Mouse (Mus musculus): ENCODE data around the gene Rtp2. TPM values are rescaled to one million over a fixed set of nuclear protein-coding genes. Genes with fewer than 3 reads are reported as not detected.

The Rtp2 gene
- polyA plus RNA-seq, 1 experiment: 0.01 TPM

DNA sequence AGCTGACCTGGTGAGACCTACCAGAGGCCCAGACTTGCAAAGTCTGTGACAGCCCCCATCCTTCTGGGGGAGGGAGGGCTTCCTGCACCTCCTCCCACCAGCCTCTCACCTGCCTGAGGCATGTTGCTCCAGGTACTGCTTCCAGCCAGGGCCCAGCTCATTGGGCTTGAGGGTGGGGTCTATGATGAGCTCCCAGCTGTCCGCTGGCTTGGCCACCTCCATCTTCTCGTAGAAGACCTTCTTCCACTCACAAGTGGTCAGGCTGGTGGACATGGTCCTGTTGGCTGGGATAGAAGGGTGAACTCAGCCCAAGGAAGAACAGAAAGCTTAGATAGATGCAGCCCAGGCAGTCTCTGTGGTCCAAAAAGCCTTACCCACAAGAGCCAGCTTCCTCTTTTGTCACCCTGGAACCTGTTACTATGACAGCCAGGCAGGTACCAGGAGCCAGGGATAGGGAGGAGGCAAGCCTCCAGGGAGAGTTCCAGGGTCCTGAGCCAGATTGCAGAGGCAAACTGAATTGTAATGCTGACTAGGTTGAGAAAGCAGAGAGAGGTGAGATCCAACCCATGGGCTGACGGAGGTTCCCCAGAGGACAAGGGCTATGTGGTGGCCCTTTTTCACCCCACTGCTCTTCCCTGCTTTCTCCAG, 1.6 kb downstream of the Rtp2 start:
- Histone ChIP-seq H3K27me3 (ENCODE audit: control insufficient read depth, insufficient read depth, insufficient read length) (peaks cover 13% of the 10 kb centered on the region), H3K4me2 (ENCODE audit: low read depth) (no peak overlapping the region), H3K36me3 (ENCODE audit: control insufficient read depth, insufficient read depth) (no peaks in the 10 kb centered on the region), H3K4me3 (no peak overlapping the region), H3K79me2 (ENCODE audit: control insufficient read depth, insufficient read depth) (no peaks in the 10 kb centered on the region), H3ac (ENCODE audit: control insufficient read depth, insufficient read length) (no peak overlapping the region)
- TF ChIP-seq MYOG (IDR thresholded peaks at IDR 0.05; ENCODE audit: control insufficient read depth in 1 of 3, insufficient read depth in 1 of 3, insufficient read length in 2 of 3, low read depth in 2 of 3) (no peak), POLR2AphosphoS2 (IDR thresholded peaks at IDR 0.05; ENCODE audit: insufficient read length, low read depth) (no peak), TCF3 (IDR thresholded peaks at IDR 0.05; ENCODE audit: insufficient read length, low read depth) (no peak), POLR2A (IDR thresholded peaks at IDR 0.05; ENCODE audit: insufficient read length, low read depth) (no peak), E2F4 (IDR thresholded peaks at IDR 0.05; ENCODE audit: insufficient read depth) (no peak), TCF12 (IDR thresholded peaks at IDR 0.05; ENCODE audit: insufficient read depth, poor library complexity, severe bottlenecking) (no peak), MYOD1 (IDR thresholded peaks at IDR 0.05; ENCODE audit: control insufficient read depth in 1 of 3, insufficient read length in 2 of 3, low read depth in 2 of 3) (no peak), MAX (IDR thresholded peaks at IDR 0.05; ENCODE audit: low read depth) (no peak), CEBPB (IDR thresholded peaks at IDR 0.05; ENCODE audit: insufficient read depth, poor library complexity, severe bottlenecking) (no peak), REST (IDR thresholded peaks at IDR 0.05; ENCODE audit: insufficient read depth, insufficient read length) (no peak), USF1 (IDR thresholded peaks at IDR 0.05; ENCODE audit: low read depth) (no peak), SRF (IDR thresholded peaks at IDR 0.05; ENCODE audit: control insufficient read depth, insufficient read length, low read depth) (no peak)

DNA sequence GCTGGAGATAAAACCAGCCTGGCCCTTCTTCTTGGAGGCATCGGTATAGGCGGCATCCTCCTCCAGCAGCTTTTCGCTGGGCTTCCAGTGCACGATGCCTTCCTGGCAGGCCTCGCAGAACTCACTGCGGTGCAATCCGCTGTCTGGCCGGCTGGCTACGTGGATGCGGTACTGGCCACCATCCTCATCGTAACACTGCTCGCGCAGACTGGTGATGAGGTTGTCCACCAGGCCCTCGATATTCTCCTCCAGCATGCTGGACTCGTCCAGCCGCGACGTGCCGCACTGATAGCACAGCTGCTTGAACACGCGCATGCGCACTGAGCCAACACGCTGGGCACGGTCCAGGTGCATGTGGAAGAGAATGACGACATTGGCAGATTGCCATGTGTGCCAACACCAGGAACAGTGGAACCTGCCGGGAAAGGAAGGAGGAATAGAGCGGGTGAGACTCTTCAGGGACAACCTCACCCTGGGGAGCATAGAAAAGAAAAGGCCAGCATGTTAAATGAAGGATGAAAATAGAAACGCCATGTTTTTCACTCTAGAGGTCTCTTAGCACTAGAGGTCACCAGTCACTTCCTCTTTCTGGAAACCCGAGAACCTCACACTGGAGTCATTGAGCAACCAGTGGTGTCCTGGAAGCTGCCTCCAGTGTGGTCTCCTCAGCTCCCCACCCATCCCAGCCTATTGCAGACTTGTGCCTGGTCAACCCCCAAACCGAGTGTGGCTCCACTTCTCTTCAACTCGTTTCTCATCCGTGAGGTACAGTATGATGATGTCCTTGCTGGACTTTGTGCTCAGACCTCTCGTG, 4.7 kb downstream of the Rtp2 start:
- TF ChIP-seq MYOD1 (IDR thresholded peaks at IDR 0.05; ENCODE audit: control insufficient read depth in 1 of 3, insufficient read length in 2 of 3, low read depth in 2 of 3): no peak
- TF ChIP-seq MYOG (IDR thresholded peaks at IDR 0.05; ENCODE audit: control insufficient read depth in 1 of 3, insufficient read depth in 1 of 3, insufficient read length in 2 of 3, low read depth in 2 of 3): no peak
- TF ChIP-seq CEBPB (IDR thresholded peaks at IDR 0.05; ENCODE audit: insufficient read depth, poor library complexity, severe bottlenecking): no peak
- TF ChIP-seq E2F4 (IDR thresholded peaks at IDR 0.05; ENCODE audit: insufficient read depth): no peak
- TF ChIP-seq POLR2A (IDR thresholded peaks at IDR 0.05; ENCODE audit: insufficient read length, low read depth): no peak
- TF ChIP-seq SRF (IDR thresholded peaks at IDR 0.05; ENCODE audit: control insufficient read depth, insufficient read length, low read depth): no peak
- no peak for TF ChIP-seq REST (IDR thresholded peaks at IDR 0.05; ENCODE audit: insufficient read depth, insufficient read length)
- no peak for TF ChIP-seq MAX (IDR thresholded peaks at IDR 0.05; ENCODE audit: low read depth)
- TF ChIP-seq POLR2AphosphoS2 (IDR thresholded peaks at IDR 0.05; ENCODE audit: insufficient read length, low read depth): no peak
- TF ChIP-seq TCF3 (IDR thresholded peaks at IDR 0.05; ENCODE audit: insufficient read length, low read depth): no peak
- TF ChIP-seq USF1 (IDR thresholded peaks at IDR 0.05; ENCODE audit: low read depth): no peak
- no peak for TF ChIP-seq TCF12 (IDR thresholded peaks at IDR 0.05; ENCODE audit: insufficient read depth, poor library complexity, severe bottlenecking)
- no peak overlapping the region for H3K4me3 ChIP-seq
- no peaks in the 10 kb centered on the region for H3K79me2 ChIP-seq (ENCODE audit: control insufficient read depth, insufficient read depth)
- no peaks in the 10 kb centered on the region for H3K36me3 ChIP-seq (ENCODE audit: control insufficient read depth, insufficient read depth)
- H3ac ChIP-seq (ENCODE audit: control insufficient read depth, insufficient read length): no peak overlapping the region
- H3K27me3 ChIP-seq (ENCODE audit: control insufficient read depth, insufficient read depth, insufficient read length): peaks cover 22% of the 10 kb centered on the region
- no peak overlapping the region for H3K4me2 ChIP-seq (ENCODE audit: low read depth)

DNA sequence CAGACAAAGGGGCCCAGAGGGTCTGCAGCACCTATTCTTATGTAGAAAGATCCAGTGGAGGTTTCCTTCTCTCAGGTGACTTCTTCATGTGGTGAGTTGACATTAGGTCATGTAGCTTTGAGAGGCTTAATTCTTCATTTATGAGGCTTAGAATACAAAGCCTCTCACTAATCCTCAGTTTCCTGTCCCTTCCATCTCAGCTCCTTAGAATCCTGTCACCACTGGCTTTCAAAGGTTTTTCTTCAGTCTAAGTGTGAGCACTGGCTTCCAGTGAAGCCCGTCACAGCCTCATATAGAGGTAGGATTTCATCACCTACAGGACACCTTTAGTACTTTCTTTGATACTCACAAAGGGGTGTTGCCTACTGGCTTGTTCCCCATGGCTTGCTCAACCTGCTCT, 9.3 kb downstream of the Rtp2 start:
- Histone ChIP-seq H3K4me3 (no peak overlapping the region), H3ac (ENCODE audit: control insufficient read depth, insufficient read length) (no peak overlapping the region), H3K27me3 (ENCODE audit: control insufficient read depth, insufficient read depth, insufficient read length) (peaks cover 22% of the 10 kb centered on the region), H3K79me2 (ENCODE audit: control insufficient read depth, insufficient read depth) (no peaks in the 10 kb centered on the region), H3K36me3 (ENCODE audit: control insufficient read depth, insufficient read depth) (no peaks in the 10 kb centered on the region), H3K4me2 (ENCODE audit: low read depth) (no peak overlapping the region)
- TF ChIP-seq E2F4 (IDR thresholded peaks at IDR 0.05; ENCODE audit: insufficient read depth) (no peak), MYOD1 (IDR thresholded peaks at IDR 0.05; ENCODE audit: control insufficient read depth in 1 of 3, insufficient read length in 2 of 3, low read depth in 2 of 3) (no peak), POLR2A (IDR thresholded peaks at IDR 0.05; ENCODE audit: insufficient read length, low read depth) (no peak), MYOG (IDR thresholded peaks at IDR 0.05; ENCODE audit: control insufficient read depth in 1 of 3, insufficient read depth in 1 of 3, insufficient read length in 2 of 3, low read depth in 2 of 3) (no peak), TCF3 (IDR thresholded peaks at IDR 0.05; ENCODE audit: insufficient read length, low read depth) (no peak), MAX (IDR thresholded peaks at IDR 0.05; ENCODE audit: low read depth) (no peak), USF1 (IDR thresholded peaks at IDR 0.05; ENCODE audit: low read depth) (no peak), POLR2AphosphoS2 (IDR thresholded peaks at IDR 0.05; ENCODE audit: insufficient read length, low read depth) (no peak), REST (IDR thresholded peaks at IDR 0.05; ENCODE audit: insufficient read depth, insufficient read length) (no peak), TCF12 (IDR thresholded peaks at IDR 0.05; ENCODE audit: insufficient read depth, poor library complexity, severe bottlenecking) (no peak), CEBPB (IDR thresholded peaks at IDR 0.05; ENCODE audit: insufficient read depth, poor library complexity, severe bottlenecking) (no peak), SRF (IDR thresholded peaks at IDR 0.05; ENCODE audit: control insufficient read depth, insufficient read length, low read depth) (no peak)

DNA sequence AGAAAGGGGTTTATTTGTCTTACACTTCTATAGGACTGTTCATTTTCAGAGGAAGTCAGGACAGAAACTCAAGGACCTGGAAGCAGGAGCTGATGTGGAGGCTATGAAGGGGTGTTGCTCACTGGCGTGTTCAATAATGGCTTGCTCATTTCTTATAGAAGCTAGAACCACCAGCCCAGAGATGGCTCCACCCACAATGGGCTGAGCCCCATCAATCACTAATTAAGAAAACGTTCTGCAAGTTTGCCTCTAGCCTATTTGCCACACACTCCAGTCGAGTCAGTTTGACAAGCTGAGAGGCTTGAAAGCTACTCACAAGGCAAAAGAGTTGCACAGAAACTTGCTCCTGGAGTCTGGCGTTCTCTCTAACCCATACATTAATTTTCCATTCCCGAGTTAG, 10.5 kb downstream of the Rtp2 start:
- H3K27me3 ChIP-seq (ENCODE audit: control insufficient read depth, insufficient read depth, insufficient read length): peaks cover 21% of the 10 kb centered on the region
- no peaks in the 10 kb centered on the region for H3K79me2 ChIP-seq (ENCODE audit: control insufficient read depth, insufficient read depth)
- no peak overlapping the region for H3K4me3 ChIP-seq
- no peak overlapping the region for H3ac ChIP-seq (ENCODE audit: control insufficient read depth, insufficient read length)
- H3K4me2 ChIP-seq (ENCODE audit: low read depth): no peak overlapping the region
- H3K36me3 ChIP-seq (ENCODE audit: control insufficient read depth, insufficient read depth): no peaks in the 10 kb centered on the region
- no peak for TF ChIP-seq MYOG (IDR thresholded peaks at IDR 0.05; ENCODE audit: control insufficient read depth in 1 of 3, insufficient read depth in 1 of 3, insufficient read length in 2 of 3, low read depth in 2 of 3)
- TF ChIP-seq TCF3 (IDR thresholded peaks at IDR 0.05; ENCODE audit: insufficient read length, low read depth): no peak
- TF ChIP-seq TCF12 (IDR thresholded peaks at IDR 0.05; ENCODE audit: insufficient read depth, poor library complexity, severe bottlenecking): no peak
- no peak for TF ChIP-seq MYOD1 (IDR thresholded peaks at IDR 0.05; ENCODE audit: control insufficient read depth in 1 of 3, insufficient read length in 2 of 3, low read depth in 2 of 3)

Measured in myocyte (in vitro differentiated cells).